Mouse (Mus musculus): ENCODE data around the gene Pgap3. TPM values are rescaled to one million over a fixed set of nuclear protein-coding genes. Genes with fewer than 3 reads are reported as not detected.

The Pgap3 gene
- polyA plus RNA-seq, 1 experiment from 2014 or later = 12.4 TPM

DNA sequence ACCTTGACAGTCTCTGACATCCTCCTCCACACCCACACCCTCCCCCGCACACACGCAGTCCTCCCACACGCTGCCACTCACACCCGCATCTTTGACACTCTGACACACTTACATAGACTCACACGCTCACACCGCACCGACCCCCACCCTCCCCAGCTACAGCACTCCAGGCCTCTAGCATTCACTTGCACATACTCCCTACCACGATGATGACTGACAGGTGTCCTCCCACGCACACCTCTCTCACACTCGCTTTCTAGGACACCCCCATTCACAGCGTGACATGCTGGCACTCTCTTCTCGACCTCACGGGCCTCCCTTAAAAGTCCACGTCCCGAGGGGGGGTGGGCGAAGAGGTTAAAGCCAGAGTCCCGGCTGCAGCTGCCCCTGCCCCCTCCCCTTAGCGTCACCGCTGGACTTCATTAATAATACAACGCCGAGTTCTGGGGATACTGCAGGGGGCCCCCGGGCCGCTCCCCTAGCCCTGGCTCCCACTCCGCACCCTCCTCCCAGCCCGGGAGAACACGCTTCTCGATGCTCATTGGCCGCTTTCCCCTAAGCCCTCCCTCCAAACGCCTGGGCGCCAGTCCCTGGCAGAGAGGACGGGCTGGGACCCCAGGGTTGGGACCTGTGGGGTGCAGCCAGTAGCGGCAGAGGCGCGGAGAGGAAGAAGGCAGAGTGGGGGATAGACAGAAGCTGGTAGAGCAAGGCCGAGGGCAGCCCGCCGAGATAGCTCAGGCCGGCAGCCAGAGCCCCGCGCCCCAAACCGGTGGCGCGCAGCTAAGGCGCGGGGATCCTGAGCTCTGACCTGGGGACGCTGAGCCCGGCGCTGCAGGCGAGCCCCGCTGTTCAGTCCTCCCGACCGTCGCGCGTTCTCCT lies 52.0 kb downstream of the Pgap3 start, which contains the start of gene Ppp1r1b:
Gene Ppp1r1b (plus strand): TSS at position 322 of the 879 bp plus-strand sequence.
- no peak within 1 kb of the TSS for H3K27ac ChIP-seq
- peaks cover 15% of the 10 kb centered on the region for H3K4me1 ChIP-seq
- no peaks in the 10 kb centered on the region for H3K9me3 ChIP-seq
- peak within 1 kb of the TSS; percentile 67 for H3K9ac ChIP-seq
- no peaks in the 10 kb centered on the region for H3K36me3 ChIP-seq
- peak within 1 kb of the TSS; percentile 93 for H3K4me2 ChIP-seq (replicated peaks)
- peak; percentile 64; the same call in 1 of the 2 replicates for ATAC-seq (ENCODE audit: low FRiP score, low read depth)
- H3K4me3 ChIP-seq = peak within 1 kb of the TSS; percentile 54
- H3K27me3 ChIP-seq = peaks cover 96% of the 10 kb centered on the region
- under 1% methylated on average over 55 of the region's 55 CpGs for WGBS

DNA sequence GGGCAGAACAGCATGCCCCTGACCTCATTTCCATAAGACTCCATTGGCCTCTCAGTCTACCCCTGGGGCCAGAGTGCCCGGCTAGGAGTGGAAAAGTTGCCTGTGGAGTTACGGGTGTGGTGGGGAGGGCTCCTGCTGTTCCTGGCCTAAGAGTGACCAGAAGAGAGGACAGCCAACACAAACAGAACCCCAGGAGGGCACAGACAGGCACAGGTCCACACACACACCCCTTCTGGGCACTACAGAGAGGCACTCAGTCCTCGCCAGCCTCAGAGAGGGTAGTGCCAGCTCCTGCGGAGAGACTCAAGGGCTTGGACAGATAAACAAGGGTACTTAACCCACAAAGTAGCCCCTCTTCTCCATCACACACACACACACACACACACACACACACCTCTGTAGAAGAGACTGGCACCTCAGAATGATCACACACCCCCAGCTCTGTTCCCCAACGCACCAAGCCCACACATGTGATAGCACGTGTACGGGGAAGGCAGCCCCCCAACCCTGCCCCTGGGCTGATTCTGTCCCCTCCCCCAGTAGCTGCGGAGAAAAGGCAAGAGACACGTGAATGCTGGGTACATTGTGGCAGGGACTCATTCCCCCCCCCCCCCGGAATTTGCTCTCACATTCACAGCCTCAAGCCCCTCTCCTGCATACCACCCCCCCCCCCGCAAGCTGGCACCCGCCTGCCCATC lies 52.8 kb downstream of the Pgap3 start:
- Histone ChIP-seq H3K4me1 (peaks cover 16% of the 10 kb centered on the region), H3K4me3 (no peak overlapping the region), H3K27ac (no peak overlapping the region), H3K9me3 (no peaks in the 10 kb centered on the region), H3K9ac (no peak overlapping the region), H3K4me2 (replicated peaks) (peak overlapping the region; percentile 93), H3K36me3 (no peaks in the 10 kb centered on the region), H3K27me3 (peaks cover 91% of the 10 kb centered on the region)
- WGBS = 4% methylated on average over 11 of the region's 12 CpGs
- ATAC-seq (ENCODE audit: low FRiP score, low read depth) = no peak

GRCm38 (mm10) chr11:98346168-98346567 lies 54.1 kb downstream of the Pgap3 start:
- H3K27me3 ChIP-seq = peaks cover 91% of the 10 kb centered on the region
- peaks cover 26% of the 10 kb centered on the region for H3K4me1 ChIP-seq
- H3K27ac ChIP-seq = no peak overlapping the region
- 15% methylated on average over 9 of the region's 9 CpGs for WGBS
- H3K9me3 ChIP-seq = no peaks in the 10 kb centered on the region
- H3K4me3 ChIP-seq = no peak overlapping the region
- no peak overlapping the region for H3K4me2 ChIP-seq (replicated peaks)
- no peaks in the 10 kb centered on the region for H3K36me3 ChIP-seq
- no peak overlapping the region for H3K9ac ChIP-seq
- no peak for ATAC-seq (ENCODE audit: low FRiP score, low read depth)

- no peak for ATAC-seq (ENCODE audit: low FRiP score, low read depth)
- peaks cover 89% of the 10 kb centered on the region for H3K27me3 ChIP-seq
- H3K4me3 ChIP-seq = peak overlapping the region; percentile 21
- no peak overlapping the region for H3K27ac ChIP-seq
- peak overlapping the region; percentile 48 for H3K4me2 ChIP-seq (replicated peaks)
- no peaks in the 10 kb centered on the region for H3K36me3 ChIP-seq
- under 1% methylated on average over 14 of the region's 14 CpGs for WGBS
- H3K4me1 ChIP-seq = peaks cover 26% of the 10 kb centered on the region
- no peaks in the 10 kb centered on the region for H3K9me3 ChIP-seq
- H3K9ac ChIP-seq = no peak overlapping the region
Observed at GRCm38 (mm10) chr11:98345253-98345652, 55.0 kb downstream of the Pgap3 start.

GRCm38 (mm10) chr11:98342000-98342945 lies 58.0 kb downstream of the Pgap3 start:
- Histone ChIP-seq H3K9ac (no peak overlapping the region; the same call in 1 of the 2 replicates), H3K27me3 (peaks cover 89% of the 10 kb centered on the region), H3K4me1 (peaks cover 31% of the 10 kb centered on the region), H3K27ac (no peak overlapping the region), H3K4me3 (peak overlapping the region; percentile 32), H3K4me2 (replicated peaks) (peak overlapping the region; percentile 66), H3K36me3 (no peaks in the 10 kb centered on the region), H3K9me3 (no peaks in the 10 kb centered on the region)
- 2% methylated on average over 29 of the region's 29 CpGs for WGBS
- ATAC-seq (ENCODE audit: low FRiP score, low read depth) = peak; percentile 57; the same call in 1 of the 2 replicates

DNA sequence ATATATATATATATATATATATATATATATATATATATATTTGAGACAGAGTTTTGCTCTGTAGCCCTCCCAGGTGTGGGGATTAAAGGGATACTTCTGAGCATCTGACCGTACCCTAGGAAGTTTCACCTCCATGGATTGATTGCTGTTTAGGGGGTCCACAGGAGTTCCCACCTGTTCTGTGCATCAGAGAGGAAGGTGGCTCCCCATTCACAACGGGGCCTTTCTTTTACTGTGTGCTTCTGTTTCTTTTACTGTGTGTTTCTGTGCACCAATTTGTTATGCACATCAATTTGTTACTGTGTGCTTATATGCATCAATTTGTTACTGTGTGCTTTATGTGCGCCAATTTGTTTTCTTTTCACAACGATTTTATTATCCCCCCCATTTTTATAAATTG lies 59.1 kb downstream of the Pgap3 start:
- Histone ChIP-seq H3K4me2 (replicated peaks) (no peak overlapping the region), H3K9me3 (no peaks in the 10 kb centered on the region), H3K27ac (no peak overlapping the region), H3K27me3 (peaks cover 89% of the 10 kb centered on the region), H3K9ac (no peak overlapping the region), H3K4me1 (peaks cover 31% of the 10 kb centered on the region), H3K4me3 (no peak overlapping the region), H3K36me3 (no peaks in the 10 kb centered on the region)
- ATAC-seq (ENCODE audit: low FRiP score, low read depth) = no peak
- WGBS = 42% methylated on average over 4 of the region's 4 CpGs

DNA sequence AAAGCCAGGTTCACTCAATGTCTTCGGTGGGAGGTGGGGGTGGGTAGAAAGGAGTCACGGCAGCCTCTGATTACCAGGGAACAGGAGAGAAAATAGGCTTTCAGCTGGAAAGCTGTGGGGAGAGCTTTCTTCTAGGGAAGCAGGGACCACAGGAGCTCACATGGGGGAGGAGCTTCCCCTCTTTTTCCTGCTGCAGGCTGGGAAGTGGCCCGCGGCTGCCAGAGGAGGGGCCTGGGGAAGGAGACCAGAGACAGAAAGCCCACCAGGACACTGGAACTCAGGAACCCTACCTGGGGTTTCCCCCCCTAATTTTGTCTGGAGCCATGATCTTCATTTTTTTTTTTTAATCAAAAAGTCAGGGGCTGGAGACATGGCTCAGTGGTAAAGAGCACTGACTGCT lies 59.7 kb downstream of the Pgap3 start:
- WGBS = 1% methylated on average over 4 of the region's 4 CpGs
- no peak overlapping the region for H3K27ac ChIP-seq
- no peak overlapping the region for H3K9ac ChIP-seq
- H3K4me2 ChIP-seq (replicated peaks) = no peak overlapping the region
- H3K9me3 ChIP-seq = no peaks in the 10 kb centered on the region
- H3K4me3 ChIP-seq = no peak overlapping the region
- ATAC-seq (ENCODE audit: low FRiP score, low read depth) = no peak
- no peaks in the 10 kb centered on the region for H3K36me3 ChIP-seq
- peaks cover 89% of the 10 kb centered on the region for H3K27me3 ChIP-seq
- H3K4me1 ChIP-seq = peaks cover 31% of the 10 kb centered on the region

DNA sequence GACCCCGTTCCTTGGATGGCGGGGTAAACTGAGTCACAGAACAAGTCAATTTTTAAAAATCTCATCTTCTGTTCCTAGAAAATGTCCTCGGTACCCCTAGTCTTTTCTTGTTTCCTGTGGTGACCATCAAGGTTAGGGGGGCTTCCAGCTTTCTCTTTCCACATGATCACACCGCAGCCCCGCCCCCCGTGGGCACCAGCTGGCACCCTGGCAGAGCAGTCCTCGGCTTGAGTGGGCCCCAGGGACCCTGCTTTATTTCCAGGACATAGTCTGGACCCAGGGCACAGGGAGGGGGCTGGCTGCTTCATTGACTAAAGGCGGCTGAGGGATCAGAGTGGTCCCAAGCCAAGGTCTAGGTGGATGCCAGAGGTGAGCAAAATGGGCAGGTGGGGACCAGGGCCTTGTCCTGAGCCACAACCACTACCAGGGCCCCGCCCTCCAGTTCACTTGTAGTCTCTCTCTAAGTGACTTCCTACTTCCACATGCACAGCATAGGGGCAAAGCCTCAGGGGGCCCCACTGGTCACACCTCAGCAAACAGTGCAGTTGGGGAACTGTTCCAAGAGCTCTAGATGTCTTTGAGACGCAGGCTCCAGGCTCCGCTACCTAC lies 60.5 kb downstream of the Pgap3 start:
- Histone ChIP-seq H3K4me3 (peak overlapping the region; percentile 54), H3K36me3 (no peaks in the 10 kb centered on the region), H3K4me1 (peaks cover 31% of the 10 kb centered on the region), H3K9ac (0 out of 2 replicates have a peak overlapping the region, but pooled peaks have one; percentile 62), H3K27me3 (peaks cover 90% of the 10 kb centered on the region), H3K9me3 (no peaks in the 10 kb centered on the region), H3K27ac (no peak overlapping the region), H3K4me2 (replicated peaks) (peak overlapping the region; percentile 94)
- WGBS = 14% methylated on average over 11 of the region's 11 CpGs
- no peak for ATAC-seq (ENCODE audit: low FRiP score, low read depth)

DNA sequence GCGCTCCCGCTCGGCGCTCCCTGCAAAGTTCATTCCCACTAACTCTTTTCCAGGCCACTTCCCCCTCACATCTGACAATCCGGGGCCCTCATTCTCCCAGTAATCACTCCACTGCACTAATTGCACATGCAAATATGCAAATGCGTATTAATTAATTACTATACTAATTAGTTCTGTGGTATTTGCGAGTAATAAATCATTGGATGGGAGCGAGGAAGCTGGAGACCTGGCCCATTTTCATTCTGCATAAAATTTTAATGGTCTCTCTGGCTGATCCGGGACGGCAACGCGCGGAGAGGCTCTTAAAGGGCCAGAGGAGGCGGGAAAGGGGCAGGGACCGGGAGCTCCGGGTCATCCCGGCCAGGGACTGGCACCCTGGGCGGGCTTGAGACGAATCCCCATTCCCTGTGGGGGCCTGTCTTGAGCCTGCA lies 61.2 kb downstream of the Pgap3 start:
- Histone ChIP-seq H3K27me3 (peaks cover 92% of the 10 kb centered on the region), H3K9me3 (no peaks in the 10 kb centered on the region), H3K27ac (no peak overlapping the region), H3K4me2 (replicated peaks) (peak overlapping the region; percentile 94), H3K36me3 (no peaks in the 10 kb centered on the region), H3K9ac (peak overlapping the region; percentile 62), H3K4me3 (peak overlapping the region; percentile 54), H3K4me1 (peaks cover 37% of the 10 kb centered on the region)
- under 1% methylated on average over 19 of the region's 19 CpGs for WGBS
- no peak for ATAC-seq (ENCODE audit: low FRiP score, low read depth)
